Mouse (Mus musculus) limb, embryonic 11.5 days (tissue): ENCODE data around the gene Tnnc2. TPM values are rescaled to one million over a fixed set of nuclear protein-coding genes. Genes with fewer than 3 reads are reported as not detected.

Experiments used
- ATAC-seq: fragments of 200-750 bp; cut with Nextera tagmentation; 2 replicates; pipeline ENCODE4 v1.8.0; 2017; ENCODE audit warnings: low read depth; ENCODE audit not compliant: insufficient number of reproducible peaks, low FRiP score, low TSS enrichment
- DNase-seq: peaks from one replicate; pipeline ENCODE4 v3.0.0-alpha.2; 2015; ENCODE audit warnings: low spot score
- H3K27ac ChIP-seq: fragments of 300-500 bp; sonication (generic); replicated peaks from 2 replicates; pipeline ENCODE4 v1.5.1; 2014; ENCODE audit warnings: low read depth, mild to moderate bottlenecking, low read length
- H3K27me3 ChIP-seq: fragments of 300-500 bp; sonication (generic); 2 replicates; pipeline ENCODE4 v1.6.1; 2014; ENCODE audit warnings: mild to moderate bottlenecking, low read length, mixed read lengths; ENCODE audit not compliant: control insufficient read depth, insufficient read depth
- H3K36me3 ChIP-seq: fragments of 300-500 bp; sonication (generic); 2 replicates; pipeline ENCODE4 v1.6.1; 2014; ENCODE audit warnings: mild to moderate bottlenecking, low read length, moderate library complexity, mixed read lengths; ENCODE audit not compliant: control insufficient read depth, insufficient read depth
- H3K4me1 ChIP-seq: fragments of 300-500 bp; sonication (generic); 2 replicates; pipeline ENCODE4 v1.6.1; 2014; ENCODE audit warnings: low read length, mixed read lengths; ENCODE audit not compliant: control insufficient read depth, insufficient read depth
- H3K4me2 ChIP-seq: fragments of 300-500 bp; sonication (generic); 2 replicates; pipeline ENCODE4 v1.6.1; 2014; ENCODE audit warnings: low read depth, mild to moderate bottlenecking, moderate library complexity; ENCODE audit not compliant: severe bottlenecking
- H3K4me3 ChIP-seq: fragments of 300-500 bp; sonication (generic); 2 replicates; pipeline ENCODE4 v1.5.1; 2014; ENCODE audit warnings: low read depth, low read length
- H3K9ac ChIP-seq: fragments of 300-500 bp; sonication (generic); 2 replicates; pipeline ENCODE4 v1.6.1; 2014; ENCODE audit warnings: mild to moderate bottlenecking, low read length
- H3K9me3 ChIP-seq: fragments of 300-500 bp; sonication (generic); 2 replicates; pipeline ENCODE4 v1.6.1; 2016; ENCODE audit warnings: low read length; ENCODE audit not compliant: control insufficient read depth
- WGBS: fragments of 180-500 bp; shearing (Covaris S2); extraction: QIAGEN DNeasy Blood & Tissue Kit; methylation state at CpG from one replicate; pipeline ENCODE4 v1.1.7; 2014; 5-methylcytosine and 5-hydroxymethylcytosine counted together
- polyA plus RNA-seq: library from polyadenylated mRNA; unstranded; fragments of >200 nt; fragmentation: Nextera tagmentation; extraction: Ambion mirVana; gene quantifications from 2 replicates; pipeline ENCODE4 v1.2.1, GENCODE M21; 2014

Gene Tnnc2
- 13.8 and 14.6 TPM in 2 replicates for polyA plus RNA-seq

- H3K27me3 ChIP-seq: no peaks in the 10 kb centered on the region
- no peak within 1 kb of the TSS for H3K9ac ChIP-seq
- no peaks in the 10 kb centered on the region for H3K4me1 ChIP-seq
- H3K9me3 ChIP-seq: no peaks in the 10 kb centered on the region
- H3K4me3 ChIP-seq: no peak within 1 kb of the TSS
- no peak within 1 kb of the TSS for H3K4me2 ChIP-seq
- no peak within 1 kb of the TSS for H3K27ac ChIP-seq
- ATAC-seq (no peak), DNase-seq (no peak)
- 76% methylated on average over 8 of the region's 8 CpGs for WGBS
- no peaks in the 10 kb centered on the region for H3K36me3 ChIP-seq
These were observed at the start of gene Tnnc2 for GRCm38 (mm10) chr2:164779481-164780086. Tnnc2 (minus strand) TSS chr2:164779967.

DNA sequence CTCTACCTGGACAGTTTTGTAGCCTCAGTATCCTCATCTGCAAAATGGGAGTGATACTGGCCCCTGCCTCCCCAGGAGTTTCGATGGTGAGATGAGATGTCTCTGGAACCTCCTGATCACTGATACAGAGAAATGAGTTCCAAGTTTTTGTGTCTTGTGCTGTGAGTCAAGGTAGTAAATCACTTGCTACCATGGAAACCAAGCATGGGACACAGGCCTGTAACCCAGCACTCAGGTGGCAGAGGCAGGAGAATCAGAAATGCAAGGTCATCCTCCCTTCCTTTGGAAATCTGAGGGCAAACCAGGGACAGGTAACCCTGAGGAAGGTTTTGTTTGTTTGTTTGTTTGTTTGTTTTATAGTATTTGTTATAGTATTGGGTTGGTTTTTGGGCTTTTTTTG, 49.3 kb upstream of the Tnnc2 start:
- H3K9me3 ChIP-seq: no peaks in the 10 kb centered on the region
- 97% methylated on average over 1 of the region's 1 CpGs for WGBS
- peaks cover 2% of the 10 kb centered on the region for H3K4me1 ChIP-seq
- H3K27ac ChIP-seq: no peak overlapping the region
- H3K4me3 ChIP-seq: no peak overlapping the region
- H3K4me2 ChIP-seq: no peak overlapping the region
- ATAC-seq (no peak), DNase-seq (no peak)
- H3K36me3 ChIP-seq: peaks cover 14% of the 10 kb centered on the region; the same call in 1 of the 2 replicates
- H3K27me3 ChIP-seq: no peaks in the 10 kb centered on the region
- H3K9ac ChIP-seq: no peak overlapping the region

- Histone ChIP-seq H3K36me3 (peaks cover 14% of the 10 kb centered on the region; the same call in 1 of the 2 replicates), H3K27ac (no peak within 1 kb of the TSS), H3K27me3 (no peaks in the 10 kb centered on the region), H3K4me3 (no peak within 1 kb of the TSS), H3K4me1 (0 out of 2 replicates have a peak, but pooled peaks cover 2% of the 10 kb centered on the region), H3K9ac (no peak within 1 kb of the TSS), H3K4me2 (no peak within 1 kb of the TSS), H3K9me3 (no peaks in the 10 kb centered on the region)
- ATAC-seq (no peak), DNase-seq (no peak)
- 86% methylated on average over 6 of the region's 6 CpGs for WGBS
These were observed 48.7 kb upstream of the Tnnc2 start, which contains the start of gene Spata25 for GRCm38 (mm10) chr2:164828437-164828836. Spata25 (minus strand) TSS chr2:164828537.

DNA sequence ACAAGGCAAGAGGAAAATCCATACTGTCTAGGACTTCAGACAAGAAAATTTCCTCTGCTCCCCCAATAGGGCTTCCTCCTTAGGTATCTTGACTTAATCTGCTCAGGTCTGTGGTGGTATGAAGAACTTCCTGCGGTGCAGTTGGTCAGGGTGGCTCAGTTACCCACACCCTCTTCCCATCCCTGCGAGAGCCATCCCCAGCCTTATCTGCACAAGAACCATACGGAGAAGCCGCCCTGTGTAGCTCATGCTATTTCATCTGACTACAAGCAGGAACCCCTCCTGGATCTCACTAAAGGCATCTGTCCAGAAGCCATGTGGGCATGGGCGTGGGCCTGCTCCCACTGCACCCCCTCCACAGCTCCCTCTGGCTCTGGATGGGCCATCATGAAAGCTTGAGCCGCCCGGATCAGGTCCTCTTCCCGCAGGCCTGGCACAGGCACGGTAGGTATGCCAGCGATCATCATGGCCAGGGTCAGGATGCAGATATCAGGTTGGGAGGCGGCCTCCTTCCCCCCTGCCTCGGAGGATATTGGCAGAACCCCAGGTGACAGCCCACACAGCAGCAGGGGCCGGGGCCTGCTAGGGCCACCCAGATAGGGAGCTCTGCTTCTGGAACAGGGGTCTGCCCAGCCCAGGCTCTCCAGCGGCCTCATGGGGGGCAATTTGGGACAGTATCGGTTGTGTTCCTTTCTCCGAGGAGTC, 47.5 kb upstream of the Tnnc2 start:
- no peaks in the 10 kb centered on the region for H3K27me3 ChIP-seq
- H3K4me1 ChIP-seq: 0 out of 2 replicates have a peak, but pooled peaks cover 2% of the 10 kb centered on the region
- H3K36me3 ChIP-seq: peaks cover 14% of the 10 kb centered on the region; the same call in 1 of the 2 replicates
- ATAC-seq: no peak
- H3K4me3 ChIP-seq: no peak overlapping the region
- DNase-seq: no peak
- H3K9me3 ChIP-seq: no peaks in the 10 kb centered on the region
- no peak overlapping the region for H3K9ac ChIP-seq
- H3K4me2 ChIP-seq: no peak overlapping the region
- no peak overlapping the region for H3K27ac ChIP-seq
- WGBS: 92% methylated on average over 16 of the region's 16 CpGs

GRCm38 (mm10) chr2:164825521-164825920, 45.8 kb upstream of the Tnnc2 start:
- H3K9ac ChIP-seq: no peak overlapping the region
- H3K4me3 ChIP-seq: no peak overlapping the region
- no peaks in the 10 kb centered on the region for H3K9me3 ChIP-seq
- H3K27ac ChIP-seq: no peak overlapping the region
- no peaks in the 10 kb centered on the region for H3K27me3 ChIP-seq
- DNase-seq (no peak), ATAC-seq (no peak)
- 0 out of 2 replicates have a peak, but pooled peaks cover 2% of the 10 kb centered on the region for H3K4me1 ChIP-seq
- H3K36me3 ChIP-seq: peaks cover 15% of the 10 kb centered on the region; the same call in 1 of the 2 replicates
- H3K4me2 ChIP-seq: no peak overlapping the region
- 94% methylated on average over 17 of the region's 17 CpGs for WGBS

GRCm38 (mm10) chr2:164823969-164824368, 44.2 kb upstream of the Tnnc2 start:
- Histone ChIP-seq H3K27me3 (no peaks in the 10 kb centered on the region), H3K4me2 (no peak overlapping the region), H3K27ac (no peak overlapping the region), H3K4me1 (0 out of 2 replicates have a peak, but pooled peaks cover 2% of the 10 kb centered on the region), H3K4me3 (no peak overlapping the region), H3K36me3 (peaks cover 18% of the 10 kb centered on the region; the same call in 1 of the 2 replicates), H3K9me3 (no peaks in the 10 kb centered on the region), H3K9ac (no peak overlapping the region)
- DNase-seq (no peak), ATAC-seq (no peak)
- 96% methylated on average over 4 of the region's 4 CpGs for WGBS

DNA sequence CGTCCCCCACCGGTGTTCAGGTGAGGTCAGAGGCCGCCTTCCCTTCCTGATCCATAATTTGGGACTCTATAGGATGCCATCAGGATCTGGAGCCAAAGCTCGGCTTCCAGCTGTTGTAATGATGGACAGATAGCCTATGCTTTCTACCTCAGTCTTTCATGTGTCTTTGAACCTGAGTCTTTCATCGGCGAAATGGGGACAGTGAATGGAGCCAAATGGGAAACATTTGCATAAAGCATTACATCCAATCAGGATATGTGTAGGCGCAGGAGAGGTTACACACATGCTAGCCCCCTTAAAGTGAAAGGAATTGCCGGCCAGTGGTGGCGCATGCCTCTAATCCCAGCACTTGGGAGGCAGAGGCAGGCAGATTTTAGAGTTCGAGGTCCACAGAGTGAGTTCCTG, 43.4 kb upstream of the Tnnc2 start:
- Histone ChIP-seq H3K9me3 (no peaks in the 10 kb centered on the region), H3K4me2 (peak overlapping the region; percentile 54), H3K36me3 (peaks cover 18% of the 10 kb centered on the region; the same call in 1 of the 2 replicates), H3K4me1 (0 out of 2 replicates have a peak, but pooled peaks cover 2% of the 10 kb centered on the region), H3K27me3 (no peaks in the 10 kb centered on the region), H3K4me3 (peak overlapping the region; percentile 64), H3K27ac (0 out of 2 replicates have a peak overlapping the region, but pooled peaks have one; percentile 23), H3K9ac (peak overlapping the region; percentile 60)
- ATAC-seq: peak; percentile 56
- WGBS: 3% methylated on average over 10 of the region's 10 CpGs
- DNase-seq: peak; percentile 55

DNA sequence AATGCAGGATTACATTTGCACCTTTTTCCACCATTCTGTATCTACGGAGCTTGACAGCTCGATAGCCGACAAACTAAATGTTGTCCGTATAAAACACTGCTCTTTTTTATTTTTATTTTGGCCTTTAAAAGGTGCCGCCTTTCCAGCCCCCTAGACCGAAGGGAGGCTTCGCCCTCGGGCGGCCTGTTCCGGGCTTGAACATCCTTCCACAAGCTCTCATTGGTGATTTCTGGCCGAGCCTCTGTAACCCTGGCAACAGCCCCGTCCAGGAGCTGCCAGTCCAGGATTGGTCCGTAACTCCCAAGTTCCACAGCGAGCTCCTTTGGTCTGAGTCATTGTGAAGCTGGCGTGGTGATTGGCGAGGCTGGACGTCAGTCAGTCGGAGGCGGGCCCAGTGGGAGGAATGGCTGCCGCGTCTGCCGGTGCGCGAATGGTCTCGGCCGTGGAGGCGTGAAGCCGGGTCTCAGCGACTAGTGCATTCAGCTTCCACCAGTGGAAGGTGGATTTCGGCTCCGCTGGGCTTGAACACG, 42.9 kb upstream of the Tnnc2 start, which contains the start of gene Zswim1:
Gene Zswim1 (plus strand): TSS at position 51 of the 530 bp plus-strand sequence.
- ATAC-seq (peak; percentile 100), DNase-seq (peak; percentile 100)
- Histone ChIP-seq H3K27ac (0 out of 2 replicates have a peak within 1 kb of the TSS, but pooled peaks have one; percentile 23), H3K9ac (peak within 1 kb of the TSS; percentile 60), H3K27me3 (no peaks in the 10 kb centered on the region), H3K9me3 (no peaks in the 10 kb centered on the region), H3K4me2 (peak within 1 kb of the TSS; percentile 54), H3K4me3 (peak within 1 kb of the TSS; percentile 64), H3K36me3 (peaks cover 16% of the 10 kb centered on the region; the same call in 1 of the 2 replicates), H3K4me1 (0 out of 2 replicates have a peak, but pooled peaks cover 2% of the 10 kb centered on the region)
- 1% methylated on average over 32 of the region's 32 CpGs for WGBS
